In the genomic region with DNA sequence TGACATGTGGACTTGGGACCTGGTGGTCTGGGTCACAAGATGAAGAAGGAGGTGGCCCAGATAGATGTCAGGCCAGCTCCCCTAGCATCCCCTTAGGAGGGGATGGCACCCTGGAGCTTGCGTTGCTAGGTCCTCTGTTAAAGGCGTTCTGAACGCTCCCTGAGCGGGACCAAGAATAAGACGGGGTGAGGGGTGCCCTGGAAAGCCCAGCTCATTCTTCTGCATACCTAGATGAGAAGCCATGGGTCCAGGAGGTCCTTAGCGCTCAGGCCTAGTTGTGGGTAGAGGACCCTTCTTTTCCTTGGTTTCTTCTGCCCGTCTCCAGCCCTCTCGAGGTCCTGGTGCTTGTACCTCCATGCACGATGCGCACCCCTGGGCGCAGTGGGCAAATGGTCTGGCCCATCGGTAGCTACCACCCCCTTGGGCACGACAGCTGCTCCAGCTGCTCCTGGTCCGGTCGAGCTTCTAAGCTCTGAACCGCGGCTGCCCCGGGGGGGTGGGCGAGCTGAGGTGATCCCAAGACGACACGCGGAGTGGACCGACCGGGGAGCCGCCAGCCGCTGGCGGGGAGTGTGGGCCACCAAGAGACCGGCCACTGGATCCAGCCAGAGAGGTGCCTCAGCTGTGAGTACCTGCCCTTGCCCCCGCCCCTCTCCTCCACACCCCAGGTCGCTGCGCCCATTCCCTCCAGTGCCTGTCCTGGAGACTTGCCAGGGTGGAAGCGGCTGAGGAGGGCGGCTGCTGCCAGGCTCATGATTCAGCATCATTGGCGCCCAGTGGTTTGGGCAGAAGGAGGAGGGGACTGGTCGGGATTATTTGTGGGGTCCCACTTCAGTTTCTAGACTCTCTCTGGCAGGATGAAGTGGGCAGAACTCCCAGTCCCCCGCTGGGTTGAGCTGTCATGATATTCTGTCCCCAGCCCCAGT, we compare ENCODE assay signal across 7 mouse cellular contexts. TPM values are rescaled to one million over a fixed set of nuclear protein-coding genes. Genes with fewer than 3 reads are reported as not detected.
DNase-seq lines count a peak whose midpoint lies in the region; ATAC-seq lines count a peak whose summit lies in the region.

A gene (plus strand): TSS at position 402 of the 926 bp plus-strand sequence.

- H3K4me2 ChIP-seq in embryonic facial prominence, embryonic 12.5 days (replicated peaks) = peak within 1 kb of the TSS; percentile 80
- peak within 1 kb of the TSS; percentile 72 for H3K4me2 ChIP-seq in intestine, embryonic 16.5 days (ENCODE audit: low read depth, low read length)

- H3K27me3 ChIP-seq in embryonic facial prominence, embryonic 12.5 days = no peaks in the 10 kb centered on the region
- H3K27me3 ChIP-seq in intestine, embryonic 16.5 days (replicated peaks; ENCODE audit: control insufficient read depth, insufficient read depth, low read length) = no peaks in the 10 kb centered on the region
- peaks cover 24% of the 10 kb centered on the region for H3K27me3 ChIP-seq in megakaryocyte, embryonic 14.5 days (replicated peaks)

- WGBS in embryonic facial prominence, embryonic 12.5 days = under 1% methylated on average over 35 of the region's 36 CpGs
- 2% methylated on average over 36 of the region's 36 CpGs for WGBS in intestine, embryonic 16.5 days

- intact Hi-C loops in left cerebral cortex, postnatal 10 days (cut with DNase I) = loop anchor here (5.0 kb wide), 1 partner anchor 40 kb away; a partner anchor contains a TSS

- no peaks in the 10 kb centered on the region for H3K4me1 ChIP-seq in embryonic facial prominence, embryonic 12.5 days
- peaks cover 5% of the 10 kb centered on the region; the same call in 1 of the 2 replicates for H3K4me1 ChIP-seq in intestine, embryonic 16.5 days (ENCODE audit: control insufficient read depth, insufficient read depth, low read length)
- peaks cover 14% of the 10 kb centered on the region for H3K4me1 ChIP-seq in megakaryocyte, embryonic 14.5 days

- 0 out of 2 replicates have a peak within 1 kb of the TSS, but pooled peaks have one; percentile 20 for H3K27ac ChIP-seq in embryonic facial prominence, embryonic 12.5 days
- H3K27ac ChIP-seq in intestine, embryonic 16.5 days (ENCODE audit: low read length) = no peak within 1 kb of the TSS

- H3K36me3 ChIP-seq in embryonic facial prominence, embryonic 12.5 days = no peaks in the 10 kb centered on the region
- H3K36me3 ChIP-seq in intestine, embryonic 16.5 days (ENCODE audit: control insufficient read depth, insufficient read depth, low read length) = no peaks in the 10 kb centered on the region
- no peaks in the 10 kb centered on the region for H3K36me3 ChIP-seq in megakaryocyte, embryonic 14.5 days (replicated peaks; ENCODE audit: low read length)

- DNase-seq in brain, adult 2 months (ENCODE audit: low read depth, low spot score) = peak; percentile 97
- peak; percentile 70 to 89 for DNase-seq in left cerebral cortex, postnatal 10 days (ENCODE audit: extremely low spot score in 1 of 2, low spot score in 2 of 2)
- peak; percentile 85 for DNase-seq in right cerebral cortex, postnatal 25 days

- ATAC-seq in embryonic facial prominence, embryonic 12.5 days (ENCODE audit: insufficient number of reproducible peaks, insufficient read depth, low FRiP score, low TSS enrichment) = peak; percentile 91
- peak; percentile 96 for ATAC-seq in granulocyte monocyte progenitor cell, adult 5-6 weeks (replicated peaks; ENCODE audit: poor library complexity, severe bottlenecking)
- peak; percentile 100 for ATAC-seq in intestine, embryonic 16.5 days

- H3K9me3 ChIP-seq in embryonic facial prominence, embryonic 12.5 days = no peaks in the 10 kb centered on the region
- no peaks in the 10 kb centered on the region for H3K9me3 ChIP-seq in intestine, embryonic 16.5 days (ENCODE audit: control insufficient read depth, low read length)
- no peaks in the 10 kb centered on the region for H3K9me3 ChIP-seq in megakaryocyte, embryonic 14.5 days

- peak within 1 kb of the TSS; percentile 70 for H3K4me3 ChIP-seq in embryonic facial prominence, embryonic 12.5 days
- H3K4me3 ChIP-seq in intestine, embryonic 16.5 days (ENCODE audit: low read length) = peak within 1 kb of the TSS; percentile 66
- peak within 1 kb of the TSS; percentile 88 for H3K4me3 ChIP-seq in megakaryocyte, embryonic 14.5 days (replicated peaks)

- peak within 1 kb of the TSS; percentile 73 for H3K9ac ChIP-seq in embryonic facial prominence, embryonic 12.5 days
- H3K9ac ChIP-seq in intestine, embryonic 16.5 days (ENCODE audit: low read depth, low read length) = peak within 1 kb of the TSS; percentile 65

RNA-seq across cellular contexts. Expression of the gene that starts here (rescaled TPM):
- 5.4 and 7.6 TPM in 2 replicates for polyA plus RNA-seq in embryonic facial prominence, embryonic 12.5 days (2016; fragmentation: Nextera tagmentation; extraction: Ambion mirVana)
- total RNA-seq in granulocyte monocyte progenitor cell, adult 5-6 weeks (2014; fragmentation: Nextera tagmentation) = not detected in 2 replicates
- total RNA-seq in granulocyte monocyte progenitor cell, adult 5-6 weeks (2017) = 0.21 TPM in 1 of 2 replicates, not detected in the other
- 1.6 and 1.9 TPM in 2 replicates for polyA plus RNA-seq in intestine, embryonic 16.5 days (2015; fragmentation: Nextera tagmentation; extraction: Ambion mirVana)
- 100 to 1,000 TPM; 108 TPM for total RNA-seq in left cerebral cortex, postnatal 10 days (2021)
- polyA plus RNA-seq in megakaryocyte, embryonic 14.5 days (2012; ENCODE audit: insufficient read depth, low replicate concordance) = 0.08 TPM in 1 of 2 replicates, not detected in the other

Comparison
In these comparisons a context has a peak if more than half of its experiments do, and no peak if none do; other contexts are left out.
1. RNA of the gene that starts here (total RNA-seq): 108 TPM in left cerebral cortex, postnatal 10 days; 0.21 TPM in granulocyte monocyte progenitor cell, adult 5-6 weeks; every median in the first group is over 10 times any median in the second.
2. Peak in ATAC-seq in granulocyte monocyte progenitor cell, adult 5-6 weeks; RNA of the gene not detected or under 1 TPM.
3. Peak in every context shown above with its lines, with median percentiles within 50 percentile points of each other: DNase-seq, ATAC-seq and H3K4me3 ChIP-seq.